23 mouse cellular contexts compared by ENCODE assay signal in the genomic region with DNA sequence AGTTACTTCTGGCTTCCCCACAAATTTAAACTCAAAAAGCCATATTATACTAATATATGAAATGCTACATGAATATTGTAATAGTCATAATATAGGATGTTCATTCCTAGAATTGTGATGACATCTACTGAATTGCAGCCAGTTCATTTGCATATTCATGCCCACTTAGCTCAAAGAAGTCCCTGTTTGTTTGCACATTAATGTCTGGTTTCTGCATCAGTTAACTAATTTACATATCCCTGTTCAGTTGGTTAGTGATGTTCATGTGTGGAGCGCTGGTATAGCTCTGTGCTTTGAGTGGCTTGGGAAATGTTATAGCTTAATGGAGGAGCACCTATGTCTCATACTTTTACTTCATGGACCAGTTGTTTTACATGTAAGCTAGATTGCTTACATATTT.
A peak's percentile ranks its signal among the peaks of the same experiment; 100 is the strongest.
DNase-seq lines count a peak whose midpoint lies in the region; ATAC-seq and TF ChIP-seq lines count a peak whose summit lies in the region.
"Had no signal": no experiment of that assay in that cellular context is flagged by ENCODE, and none has a peak within 500 bp of the region (broad histone marks: within the 10 kb centered on the region; RNA-seq: fewer than 3 reads in every experiment).

No protein-coding gene starts in this region.

- no peak overlapping the region for H3K4me2 ChIP-seq in forebrain, embryonic 14.5 days (ENCODE audit: low read length)
- no peak overlapping the region for H3K4me2 ChIP-seq in forebrain, embryonic 12.5 days
- no peak overlapping the region for H3K4me2 ChIP-seq in midbrain, embryonic 14.5 days (ENCODE audit: low read length)
- H3K4me2 ChIP-seq in midbrain, embryonic 11.5 days: no peak overlapping the region
- H3K4me2 ChIP-seq in forebrain, postnatal 0 days (ENCODE audit: low read depth): no peak overlapping the region
- H3K4me2 ChIP-seq: heart, embryonic 12.5 days; heart, embryonic 15.5 days; hindbrain, embryonic 14.5 days had no signal

- no peak overlapping the region for H3K27ac ChIP-seq in forebrain, embryonic 14.5 days (ENCODE audit: low read depth, low read length)
- H3K27ac ChIP-seq in forebrain, embryonic 12.5 days: no peak overlapping the region
- no peak overlapping the region for H3K27ac ChIP-seq in midbrain, embryonic 14.5 days (replicated peaks; ENCODE audit: low read depth, low read length)
- H3K27ac ChIP-seq in midbrain, embryonic 11.5 days (ENCODE audit: low read depth, low read length): no peak overlapping the region
- no peak overlapping the region for H3K27ac ChIP-seq in forebrain, postnatal 0 days (ENCODE audit: low read depth, low read length)
- H3K27ac ChIP-seq: gastrocnemius, adult 2 months; heart, embryonic 15.5 days; hindbrain, embryonic 14.5 days had no signal

- DNase-seq in forebrain, embryonic 14.5 days (ENCODE audit: low spot score): peak; percentile 78
- peak; percentile 6 for DNase-seq in midbrain, embryonic 14.5 days
- no peak for DNase-seq in midbrain, embryonic 11.5 days (ENCODE audit: low spot score, missing footprints)
- peak; percentile 84 for DNase-seq in brain, embryonic 14.5 days (ENCODE audit: low read depth)
- DNase-seq in forebrain, postnatal 0 days: peak; percentile 45
- DNase-seq: adrenal gland, adult 2 months; adrenal gland, postnatal 14 days; B cell, adult 2 months; cerebellum, adult 18-20 months; cerebellum, adult 9-10 months; cerebellum, postnatal 14 days; gastrocnemius, adult 2 months; gastrocnemius, postnatal 14 days; heart, adult 18-20 months; heart, postnatal 10 days; heart, postnatal 4 days; kidney, adult 2 months had no signal

- no peak overlapping the region for H3K4me3 ChIP-seq in forebrain, embryonic 14.5 days (ENCODE audit: low read depth, low read length)
- no peak overlapping the region for H3K4me3 ChIP-seq in forebrain, embryonic 12.5 days (replicated peaks)
- H3K4me3 ChIP-seq in midbrain, embryonic 14.5 days (replicated peaks; ENCODE audit: low read depth, low read length): no peak overlapping the region
- no peak overlapping the region for H3K4me3 ChIP-seq in midbrain, embryonic 11.5 days (ENCODE audit: low read depth, low read length)
- H3K4me3 ChIP-seq in forebrain, postnatal 0 days (ENCODE audit: low read depth, low read length): no peak overlapping the region
- H3K4me3 ChIP-seq: gastrocnemius, adult 2 months; heart, embryonic 12.5 days; heart, embryonic 15.5 days had no signal

- TF ChIP-seq CTCF in brain, embryonic 14.5 days (IDR thresholded peaks at IDR 0.05; ENCODE audit: borderline replicate concordance, extremely low read depth, insufficient read depth, insufficient read length): no peak
- TF ChIP-seq CTCF in forebrain, postnatal 0 days (IDR thresholded peaks at IDR 0.05; ENCODE audit: low read depth): no peak

- 22% methylated on average over 1 of the region's 1 CpGs for WGBS in forebrain, embryonic 14.5 days
- WGBS in forebrain, embryonic 12.5 days: 49% methylated on average over 1 of the region's 1 CpGs
- WGBS in midbrain, embryonic 14.5 days: 57% methylated on average over 1 of the region's 1 CpGs
- WGBS in midbrain, embryonic 11.5 days: 93% methylated on average over 1 of the region's 1 CpGs
- WGBS in forebrain, postnatal 0 days: 46% methylated on average over 1 of the region's 1 CpGs

- ATAC-seq in forebrain, embryonic 14.5 days: peak; percentile 87
- no peak for ATAC-seq in forebrain, embryonic 12.5 days (ENCODE audit: low FRiP score)
- no peak for ATAC-seq in midbrain, embryonic 14.5 days (ENCODE audit: low FRiP score, low TSS enrichment)
- ATAC-seq in midbrain, embryonic 11.5 days (ENCODE audit: low FRiP score): no peak
- peak; percentile 62 for ATAC-seq in forebrain, postnatal 0 days
- ATAC-seq in granulocyte monocyte progenitor cell, adult 5-6 weeks (replicated peaks; ENCODE audit: poor library complexity, severe bottlenecking): no peak
- ATAC-seq: intestine, postnatal 0 days had no signal

- no peak for TF ChIP-seq POLR2A in brain, embryonic 14.5 days (IDR thresholded peaks at IDR 0.05; ENCODE audit: borderline replicate concordance, extremely low read depth, insufficient read depth, insufficient read length, poor library complexity, severe bottlenecking)

- peaks cover 17% of the 10 kb centered on the region for H3K4me1 ChIP-seq in forebrain, embryonic 14.5 days (ENCODE audit: control insufficient read depth, insufficient read depth, low read length)
- H3K4me1 ChIP-seq in forebrain, embryonic 12.5 days: peaks cover 9% of the 10 kb centered on the region; the same call in 1 of the 2 replicates
- H3K4me1 ChIP-seq in midbrain, embryonic 14.5 days (ENCODE audit: control insufficient read depth, insufficient read depth, low read length): 0 out of 2 replicates have a peak, but pooled peaks cover 4% of the 10 kb centered on the region
- no peaks in the 10 kb centered on the region for H3K4me1 ChIP-seq in midbrain, embryonic 11.5 days (ENCODE audit: control insufficient read depth, insufficient read depth, low read length)
- 0 out of 2 replicates have a peak, but pooled peaks cover 5% of the 10 kb centered on the region for H3K4me1 ChIP-seq in forebrain, postnatal 0 days (ENCODE audit: insufficient read depth)

- H3K27me3 ChIP-seq in forebrain, embryonic 14.5 days (replicated peaks; ENCODE audit: control insufficient read depth, insufficient read depth, low read length): no peaks in the 10 kb centered on the region
- H3K27me3 ChIP-seq in forebrain, embryonic 12.5 days: no peaks in the 10 kb centered on the region
- H3K27me3 ChIP-seq in midbrain, embryonic 14.5 days (ENCODE audit: control insufficient read depth, insufficient read depth, low read length): no peaks in the 10 kb centered on the region
- H3K27me3 ChIP-seq in midbrain, embryonic 11.5 days (ENCODE audit: control insufficient read depth, insufficient read depth, low read length): no peaks in the 10 kb centered on the region
- H3K27me3 ChIP-seq in forebrain, postnatal 0 days (ENCODE audit: insufficient read depth, low read length): no peaks in the 10 kb centered on the region
- H3K27me3 ChIP-seq: heart, embryonic 12.5 days; heart, embryonic 15.5 days had no signal

- no peaks in the 10 kb centered on the region for H3K9me3 ChIP-seq in forebrain, embryonic 14.5 days (replicated peaks; ENCODE audit: control insufficient read depth, low read length)
- H3K9me3 ChIP-seq in forebrain, embryonic 12.5 days: no peaks in the 10 kb centered on the region
- no peaks in the 10 kb centered on the region for H3K9me3 ChIP-seq in midbrain, embryonic 14.5 days (ENCODE audit: control insufficient read depth, low read length)
- no peaks in the 10 kb centered on the region for H3K9me3 ChIP-seq in midbrain, embryonic 11.5 days (ENCODE audit: control insufficient read depth, low read length)
- H3K9me3 ChIP-seq in forebrain, postnatal 0 days (ENCODE audit: low read length): no peaks in the 10 kb centered on the region
- H3K9me3 ChIP-seq: heart, embryonic 12.5 days; heart, embryonic 15.5 days had no signal

- H3K36me3 ChIP-seq in forebrain, embryonic 14.5 days (ENCODE audit: control insufficient read depth, insufficient read depth, low read length): no peaks in the 10 kb centered on the region
- no peaks in the 10 kb centered on the region for H3K36me3 ChIP-seq in forebrain, embryonic 12.5 days (replicated peaks)
- H3K36me3 ChIP-seq in midbrain, embryonic 14.5 days (ENCODE audit: control insufficient read depth, insufficient read depth, low read length): no peaks in the 10 kb centered on the region
- H3K36me3 ChIP-seq in midbrain, embryonic 11.5 days (ENCODE audit: control insufficient read depth, insufficient read depth, low read length): no peaks in the 10 kb centered on the region
- no peaks in the 10 kb centered on the region for H3K36me3 ChIP-seq in forebrain, postnatal 0 days (ENCODE audit: insufficient read depth)
- H3K36me3 ChIP-seq: heart, embryonic 12.5 days; heart, embryonic 15.5 days had no signal

- no peak overlapping the region for H3K9ac ChIP-seq in forebrain, embryonic 14.5 days (ENCODE audit: low read length)
- no peak overlapping the region for H3K9ac ChIP-seq in forebrain, embryonic 12.5 days
- H3K9ac ChIP-seq in midbrain, embryonic 14.5 days (replicated peaks; ENCODE audit: low read length): no peak overlapping the region
- no peak overlapping the region for H3K9ac ChIP-seq in midbrain, embryonic 11.5 days (ENCODE audit: low read length)
- H3K9ac ChIP-seq in forebrain, postnatal 0 days: no peak overlapping the region
- H3K9ac ChIP-seq: heart, embryonic 12.5 days; heart, embryonic 15.5 days; hindbrain, embryonic 14.5 days had no signal

Comparison
In these comparisons a context has a peak if more than half of its experiments do, and no peak if none do; other contexts are left out.
1. ATAC-seq: peak in forebrain, embryonic 14.5 days (single experiment) and forebrain, postnatal 0 days (single experiment); none in forebrain, embryonic 12.5 days (single experiment), midbrain, embryonic 14.5 days (single experiment), midbrain, embryonic 11.5 days (single experiment) and granulocyte monocyte progenitor cell, adult 5-6 weeks (single experiment).